Mouse (Mus musculus): ENCODE results near the gene Ccdc102a.

GRCm38 (mm10) chr8:94872156-94872555 is 45.7 kb downstream of the Ccdc102a start:
- no peak for TF ChIP-seq CTCF (IDR thresholded peaks at IDR 0.05; ENCODE audit: low read depth)
- no peak for TF ChIP-seq EP300 (IDR thresholded peaks at IDR 0.05; ENCODE audit: low read depth)
